Mouse (Mus musculus) heart, adult 2 months (tissue): ENCODE data around the gene Pax9.

Experiments used
- CTCF ChIP-seq: fragments of 200-600 bp; IDR thresholded peaks from 2 replicates; pipeline ENCODE4 v1.8.1; 2022; ENCODE audit warnings: antibody characterized with exemption, mild to moderate bottlenecking, moderate library complexity
- EP300 ChIP-seq: fragments of 200-500 bp; IDR thresholded peaks from 2 replicates; pipeline ENCODE4 v1.6.1; 2011; ENCODE audit warnings: low read depth, low read length, control low read depth; ENCODE audit not compliant: insufficient read depth

DNA sequence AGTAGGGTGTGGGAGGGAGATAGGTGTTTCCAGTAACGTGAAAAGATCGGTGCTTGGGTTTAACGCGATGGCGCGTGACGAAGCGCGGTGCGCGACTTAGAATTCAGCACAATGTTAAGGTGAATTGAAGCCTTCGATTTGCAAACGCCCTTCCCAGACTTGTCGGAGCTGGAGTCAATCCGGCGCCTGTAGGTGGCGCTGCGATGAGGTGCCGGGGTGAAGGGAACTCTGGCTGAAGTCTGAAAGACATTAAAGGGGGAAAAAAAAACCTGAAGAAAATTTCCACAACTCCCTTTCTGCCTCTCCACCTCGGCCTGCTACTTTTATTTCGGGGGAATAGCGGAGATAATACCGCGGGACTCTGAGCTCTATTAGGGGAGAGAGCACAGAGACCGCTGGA, 1.8 kb upstream of the Pax9 start:
- peak; percentile 38 for TF ChIP-seq CTCF
- TF ChIP-seq EP300 = no peak
